Mouse (Mus musculus) Patski (cell line): ENCODE data around the gene Olfr466. TPM values are rescaled to one million over a fixed set of nuclear protein-coding genes. Genes with fewer than 3 reads are reported as not detected.
A peak's percentile ranks its signal among the peaks of the same experiment; 100 is the strongest.

Experiments
- ATAC-seq: fragments of 100-300 bp; one replicate; pipeline ENCODE4 v1.8.0; 2021
- CTCF ChIA-PET: fragments of 350-600 bp; sonication (Branson Sonifier 250); formaldehyde crosslinking; loops from one replicate; lab custom pipeline; 2022; ENCODE audit warnings: inconsistent platforms; lab: Charles Lee
- POLR2A ChIA-PET: fragments of 350-600 bp; sonication (Branson Sonifier 250); formaldehyde crosslinking; loops from one replicate; lab custom pipeline; 2022; ENCODE audit warnings: antibody characterized with exemption, inconsistent platforms; lab: Charles Lee
- DNase-seq: peaks from one replicate; pipeline ENCODE4 v3.0.0-alpha.2; 2011; ENCODE audit warnings: low read depth, low spot score
- H3K27me3 ChIP-seq: fragments of 371-371 bp; one replicate; pipeline ENCODE4 v1.5.1; 2021
- CTCF ChIP-seq: fragments of 100-300 bp; IDR thresholded peaks from one replicate; pipeline ENCODE4 v1.5.1; 2021
- in situ Hi-C: fragments of 300-500 bp; cut with MboI; formaldehyde crosslinking; loops from 3 replicates; pipeline ENCODE4 v1.11.1; 2018; ENCODE audit warnings: low pct_unique_long_range_greater_than_20kb, mixed read lengths
- polyA plus RNA-seq: library from polyadenylated mRNA; unstranded; gene quantifications from one replicate; pipeline ENCODE4 v1.2.3, GENCODE M21; 2021

Gene Olfr466
- polyA plus RNA-seq, 1 experiment from 2014 or later = not detected

- DNase-seq = no peak
- POLR2A ChIA-PET = no interaction called here
- H3K27me3 ChIP-seq = no peaks in the 10 kb centered on the region
- CTCF ChIA-PET = no interaction called here
- ATAC-seq = no peak
- no peak for TF ChIP-seq CTCF
- in situ Hi-C loops = no loop called here
These were observed 24.1 kb downstream of the Olfr466 start for GRCm38 (mm10) chr13:65174102-65174501.

GRCm38 (mm10) chr13:65175734-65176471 is 25.9 kb downstream of the Olfr466 start:
- ChIA-PET POLR2A (no interaction called here), CTCF (no interaction called here)
- TF ChIP-seq CTCF = peak; percentile 56
- H3K27me3 ChIP-seq = no peaks in the 10 kb centered on the region
- ATAC-seq (no peak), DNase-seq (no peak)
- in situ Hi-C loops = no loop called here

GRCm38 (mm10) chr13:65176472-65177091 is 26.5 kb downstream of the Olfr466 start:
- CTCF ChIA-PET = no interaction called here
- H3K27me3 ChIP-seq = no peaks in the 10 kb centered on the region
- in situ Hi-C loops = no loop called here
- no peak for TF ChIP-seq CTCF
- POLR2A ChIA-PET = no interaction called here
- ATAC-seq (no peak), DNase-seq (no peak)

- ATAC-seq (no peak), DNase-seq (no peak)
- ChIA-PET POLR2A (no interaction called here), CTCF (no interaction called here)
- TF ChIP-seq CTCF = no peak
- in situ Hi-C loops = no loop called here
- no peaks in the 10 kb centered on the region for H3K27me3 ChIP-seq
These were observed 50.6 kb downstream of the Olfr466 start for GRCm38 (mm10) chr13:65200667-65201066.

Other genes with a start within 250 kb of the Olfr466 start
- not detected for gene Cntnap3, start 246.3 kb upstream of the Olfr466 start, polyA plus RNA-seq
- not detected for gene Spata31, start 232.8 kb upstream of the Olfr466 start, polyA plus RNA-seq
- not detected for gene Spata31d1c, start 117.2 kb upstream of the Olfr466 start, polyA plus RNA-seq
- gene Prss47, start 97.5 kb upstream of the Olfr466 start, polyA plus RNA-seq = not detected
- 33.1 TPM for gene Mfsd14b, start 37.3 kb upstream of the Olfr466 start, polyA plus RNA-seq
- not detected for gene Olfr465-ps1, start 12.2 kb upstream of the Olfr466 start, polyA plus RNA-seq
- not detected for gene Nlrp4f, start 55.7 kb downstream of the Olfr466 start, polyA plus RNA-seq
- not detected for gene Gm10775, start 109.3 kb downstream of the Olfr466 start, polyA plus RNA-seq
- gene Zfp369, start 128.6 kb downstream of the Olfr466 start, polyA plus RNA-seq = 26.6 TPM